Mouse (Mus musculus) liver, postnatal 0 days (tissue): ENCODE data around the gene Speg. TPM values are rescaled to one million over a fixed set of nuclear protein-coding genes. Genes with fewer than 3 reads are reported as not detected.
A peak's percentile ranks its signal among the peaks of the same experiment; 100 is the strongest.

Experiments
- ATAC-seq: fragments of 200-750 bp; cut with Nextera tagmentation; 2 replicates; pipeline ENCODE4 v1.8.0; 2017; ENCODE audit warnings: mild to moderate bottlenecking, moderate library complexity
- DNase-seq: peaks from one replicate; pipeline ENCODE4 v3.0.0-alpha.2; 2016
- H3K27ac ChIP-seq: fragments of 300-500 bp; sonication (generic); 2 replicates; pipeline ENCODE4 v1.5.1; 2014; ENCODE audit warnings: antibody characterized with exemption, moderate library complexity, mild to moderate bottlenecking, low read depth
- H3K27me3 ChIP-seq: fragments of 300-500 bp; sonication (generic); 2 replicates; pipeline ENCODE4 v1.6.1; 2014; ENCODE audit warnings: low read length, control low read depth, mixed read lengths; ENCODE audit not compliant: insufficient read depth
- H3K36me3 ChIP-seq: fragments of 300-500 bp; sonication (generic); replicated peaks from 2 replicates; pipeline ENCODE4 v1.6.1; 2014; ENCODE audit warnings: mild to moderate bottlenecking, control low read depth, low read length, moderate library complexity, mixed read lengths; ENCODE audit not compliant: insufficient read depth
- H3K4me1 ChIP-seq: fragments of 300-500 bp; sonication (generic); 2 replicates; pipeline ENCODE4 v1.6.1; 2014; ENCODE audit warnings: antibody characterized with exemption, mild to moderate bottlenecking, control low read depth; ENCODE audit not compliant: insufficient read depth
- H3K4me2 ChIP-seq: fragments of 300-500 bp; sonication (generic); 2 replicates; pipeline ENCODE4 v1.6.1; 2014; ENCODE audit warnings: low read depth, mild to moderate bottlenecking, low read length, moderate library complexity, mixed read lengths
- H3K4me3 ChIP-seq: fragments of 300-500 bp; sonication (generic); 2 replicates; pipeline ENCODE4 v1.5.1; 2014; ENCODE audit warnings: low read depth, low read length
- H3K9ac ChIP-seq: fragments of 300-500 bp; sonication (generic); replicated peaks from 2 replicates; pipeline ENCODE4 v1.6.1; 2014; ENCODE audit warnings: mild to moderate bottlenecking, moderate library complexity
- H3K9me3 ChIP-seq: fragments of 300-500 bp; sonication (generic); 2 replicates; pipeline ENCODE4 v1.6.1; 2016; ENCODE audit warnings: mild to moderate bottlenecking, control low read depth, low read length, mixed read lengths
- CTCF ChIP-seq: sonication (generic); IDR thresholded peaks from 2 replicates; pipeline ENCODE4 v1.5.1; 2016; ENCODE audit warnings: antibody characterized with exemption, low read depth
- EP300 ChIP-seq: IDR thresholded peaks from 2 replicates; pipeline ENCODE4 v1.6.1; 2016; ENCODE audit warnings: antibody characterized with exemption, low read depth, mild to moderate bottlenecking
- WGBS: fragments of 180-500 bp; shearing (Covaris S2); extraction: QIAGEN DNeasy Blood & Tissue Kit; methylation state at CpG from one replicate; pipeline ENCODE4 v1.1.7; 2014; ENCODE audit not compliant: insufficient replicate concordance; 5-methylcytosine and 5-hydroxymethylcytosine counted together
- polyA plus RNA-seq: library from polyadenylated mRNA; unstranded; fragments of >200 nt; fragmentation: Nextera tagmentation; extraction: Ambion mirVana; gene quantifications from 2 replicates; pipeline ENCODE4 v1.2.1, GENCODE M21; 2015

Gene Speg
- polyA plus RNA-seq, 1 experiment from 2014 or later = 3.5 TPM

GRCm38 (mm10) chr1:75449377-75450135, 74.5 kb downstream of the Speg start:
- Histone ChIP-seq H3K4me2 (peak overlapping the region; percentile 58), H3K9ac (no peak overlapping the region), H3K9me3 (no peaks in the 10 kb centered on the region), H3K27me3 (peaks cover 81% of the 10 kb centered on the region), H3K4me1 (peaks cover 39% of the 10 kb centered on the region), H3K27ac (no peak overlapping the region), H3K4me3 (peak overlapping the region; percentile 22; the same call in 1 of the 2 replicates), H3K36me3 (no peaks in the 10 kb centered on the region)
- 5% methylated on average over 7 of the region's 8 CpGs for WGBS
- TF ChIP-seq EP300 = no peak
- no peak for TF ChIP-seq CTCF
- no peak for DNase-seq
- no peak for ATAC-seq

- peak; percentile 63 for DNase-seq
- H3K9me3 ChIP-seq = no peaks in the 10 kb centered on the region
- peak; percentile 50 for ATAC-seq
- no peak within 1 kb of the TSS for H3K27ac ChIP-seq
- TF ChIP-seq EP300 (no peak; the same call in 1 of the 2 replicates), CTCF (no peak)
- peaks cover 39% of the 10 kb centered on the region for H3K4me1 ChIP-seq
- peak within 1 kb of the TSS; percentile 22; the same call in 1 of the 2 replicates for H3K4me3 ChIP-seq
- 4% methylated on average over 29 of the region's 35 CpGs for WGBS
- peaks cover 88% of the 10 kb centered on the region for H3K27me3 ChIP-seq
- no peak within 1 kb of the TSS for H3K9ac ChIP-seq
- H3K4me2 ChIP-seq = peak within 1 kb of the TSS; percentile 58
- no peaks in the 10 kb centered on the region for H3K36me3 ChIP-seq
Observed at GRCm38 (mm10) chr1:75450314-75451005, 75.4 kb downstream of the Speg start, which contains the start of gene Asic4. Gene Asic4, plus strand, starts transcription at chr1:75450436.

- no peak overlapping the region for H3K4me2 ChIP-seq
- 74% methylated on average over 5 of the region's 5 CpGs for WGBS
Observed at GRCm38 (mm10) chr1:75451900-75452299, 76.8 kb downstream of the Speg start.

GRCm38 (mm10) chr1:75455433-75455832, 80.3 kb downstream of the Speg start:
- Histone ChIP-seq H3K27me3 (peaks cover 86% of the 10 kb centered on the region), H3K4me2 (no peak overlapping the region), H3K27ac (no peak overlapping the region), H3K9me3 (no peaks in the 10 kb centered on the region), H3K4me1 (peaks cover 11% of the 10 kb centered on the region), H3K4me3 (no peak overlapping the region), H3K36me3 (no peaks in the 10 kb centered on the region), H3K9ac (no peak overlapping the region)
- TF ChIP-seq EP300 = no peak
- DNase-seq (no peak), ATAC-seq (no peak)
- 62% methylated on average over 3 of the region's 3 CpGs for WGBS

More at GRCm38 (mm10) chr1:75451900-75452299, 76.8 kb downstream of the Speg start:
- ATAC-seq = no peak
- Histone ChIP-seq H3K27ac (no peak overlapping the region), H3K4me1 (peaks cover 32% of the 10 kb centered on the region), H3K36me3 (no peaks in the 10 kb centered on the region), H3K9ac (no peak overlapping the region), H3K9me3 (no peaks in the 10 kb centered on the region), H3K4me3 (no peak overlapping the region), H3K27me3 (peaks cover 91% of the 10 kb centered on the region)
- DNase-seq = no peak
- TF ChIP-seq CTCF = no peak
- no peak for TF ChIP-seq EP300

- 31% methylated on average over 5 of the region's 5 CpGs for WGBS
- H3K9me3 ChIP-seq = no peaks in the 10 kb centered on the region
- no peak for TF ChIP-seq EP300
- no peak for TF ChIP-seq CTCF
- ATAC-seq (no peak), DNase-seq (no peak)
- peaks cover 81% of the 10 kb centered on the region for H3K27me3 ChIP-seq
- H3K4me1 ChIP-seq = peaks cover 8% of the 10 kb centered on the region
- H3K9ac ChIP-seq = no peak overlapping the region
- H3K4me3 ChIP-seq = no peak overlapping the region
- H3K27ac ChIP-seq = no peak overlapping the region
- H3K36me3 ChIP-seq = no peaks in the 10 kb centered on the region
- H3K4me2 ChIP-seq = no peak overlapping the region
Observed at GRCm38 (mm10) chr1:75455948-75456347, 80.9 kb downstream of the Speg start.
